Mouse (Mus musculus) retina, embryonic 14.5 days (tissue): ENCODE results near the gene Crocc2.
"Not testable (repeated sequence)": the region's sequence is repeated elsewhere in the genome, so short reads cannot be mapped to it uniquely, and the experiment has no call there.

Source experiments
- DNase-seq: peaks from one replicate; pipeline ENCODE4 v3.0.0-alpha.2; 2015; ENCODE audit warnings: low spot score

The Crocc2 gene

DNA sequence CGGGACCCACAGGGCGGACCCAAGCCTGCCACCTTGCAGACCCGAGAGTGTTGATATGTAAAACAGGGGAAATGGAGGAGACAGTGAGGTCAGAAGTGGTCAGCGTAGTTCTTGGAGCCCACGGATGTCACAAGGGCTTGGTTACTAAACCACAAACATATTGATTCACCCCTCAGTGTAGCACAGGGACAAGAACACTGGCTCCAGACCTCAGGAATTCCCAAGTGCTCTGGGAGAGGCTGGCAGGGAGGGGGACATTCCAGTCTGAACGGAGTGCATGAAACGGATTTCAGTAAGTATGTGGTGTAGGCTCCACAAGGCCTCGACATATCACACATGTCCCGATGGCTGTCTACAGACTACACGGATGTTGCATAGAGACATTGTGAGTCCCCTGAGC is 6.6 kb upstream of the Crocc2 start:
- no peak for DNase-seq

DNA sequence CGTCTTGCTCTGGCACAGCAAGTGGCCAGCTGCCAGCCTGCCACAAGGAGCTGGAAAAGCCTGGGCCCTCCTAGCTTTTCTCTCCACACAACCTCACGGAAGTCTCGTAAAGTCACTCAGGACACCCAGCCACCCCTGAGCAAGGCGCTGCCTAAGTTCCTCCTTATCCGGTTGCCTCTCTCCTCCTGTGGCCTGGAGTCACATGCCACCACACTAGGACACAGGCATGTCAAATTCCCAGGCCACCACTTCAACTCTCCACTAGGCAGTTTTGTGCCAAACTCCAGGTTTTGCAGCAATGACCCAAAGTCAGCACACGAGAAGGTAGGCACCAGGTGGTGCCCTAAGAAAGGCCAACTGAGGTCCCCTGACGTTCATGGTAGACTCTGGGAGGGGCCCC is 5.9 kb upstream of the Crocc2 start:
- no peak for DNase-seq

DNA sequence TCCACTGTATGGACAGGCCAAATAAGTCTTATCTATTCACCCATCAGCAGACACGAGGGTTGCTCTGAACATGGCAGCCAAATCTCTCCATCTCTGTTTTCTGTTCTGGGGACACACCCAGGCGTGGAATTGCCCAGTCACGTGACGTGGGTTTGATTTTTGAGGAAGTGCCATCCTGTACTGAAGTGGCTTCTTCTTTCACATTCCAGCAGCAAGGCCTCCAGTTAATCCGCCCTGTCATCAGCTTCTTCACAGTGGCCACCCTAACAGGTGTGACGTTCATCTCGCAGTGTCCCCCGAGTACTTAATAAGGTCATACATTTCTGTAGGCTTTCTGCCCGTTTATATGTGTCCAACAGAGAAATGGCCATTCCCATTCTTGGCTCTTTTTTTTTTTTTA is 3.1 kb upstream of the Crocc2 start:
- no peak for DNase-seq

DNA sequence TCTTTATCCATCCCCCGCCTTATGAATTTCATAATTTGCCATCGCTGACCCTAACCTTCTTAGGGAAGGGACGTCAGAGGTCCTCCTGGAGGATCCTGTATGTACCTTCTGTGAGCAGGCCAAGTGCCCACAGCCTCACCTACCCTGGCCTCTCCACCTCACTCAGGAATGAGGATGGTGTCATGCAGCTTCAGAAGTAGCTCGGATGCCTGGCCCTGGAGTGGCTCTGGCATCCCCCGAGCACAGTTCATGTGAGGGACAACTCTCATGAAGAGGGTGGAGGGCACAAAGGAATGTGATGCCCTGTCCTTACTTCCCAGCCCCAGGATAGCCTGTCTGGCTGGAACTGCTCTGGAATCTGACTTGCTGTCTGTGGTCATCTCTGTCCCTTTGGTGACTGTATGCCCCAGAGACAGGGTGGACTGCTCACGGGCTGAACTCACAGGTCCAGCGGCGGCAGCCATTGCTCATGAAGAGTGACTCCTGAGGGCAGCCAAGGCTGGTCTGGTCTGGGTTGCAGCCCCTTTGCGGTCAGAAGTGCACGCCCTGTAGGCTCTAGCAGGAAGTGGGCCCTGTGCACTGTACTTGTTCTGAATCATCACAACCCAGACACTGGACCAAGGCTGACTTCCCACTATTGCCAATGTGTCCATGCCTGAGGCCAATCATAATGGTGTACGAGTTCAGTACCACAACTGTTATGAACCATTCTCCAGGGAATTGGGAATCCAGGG is 2.0 kb upstream of the Crocc2 start:
- DNase-seq = no peak

DNA sequence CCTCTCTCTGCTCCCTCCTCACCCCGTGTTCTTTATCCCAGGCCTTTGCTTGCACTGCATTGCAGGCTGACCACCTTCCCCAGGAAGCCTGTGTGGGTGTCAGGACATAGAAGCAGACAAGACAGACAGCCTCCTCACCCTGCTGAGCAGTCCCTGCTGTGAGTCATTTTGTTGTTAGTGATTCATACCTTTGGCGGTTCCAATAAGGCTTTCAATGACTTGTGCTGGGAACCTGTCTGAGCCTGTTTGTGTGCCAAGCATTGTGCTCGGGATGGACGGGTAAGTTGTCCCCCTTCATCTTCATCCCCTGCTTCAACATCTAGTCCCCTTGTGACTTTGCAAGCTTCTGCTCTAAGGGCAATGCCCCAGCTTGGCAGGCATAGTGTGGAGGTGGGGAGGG is 5.1 kb downstream of the Crocc2 start:
- no peak for DNase-seq

DNA sequence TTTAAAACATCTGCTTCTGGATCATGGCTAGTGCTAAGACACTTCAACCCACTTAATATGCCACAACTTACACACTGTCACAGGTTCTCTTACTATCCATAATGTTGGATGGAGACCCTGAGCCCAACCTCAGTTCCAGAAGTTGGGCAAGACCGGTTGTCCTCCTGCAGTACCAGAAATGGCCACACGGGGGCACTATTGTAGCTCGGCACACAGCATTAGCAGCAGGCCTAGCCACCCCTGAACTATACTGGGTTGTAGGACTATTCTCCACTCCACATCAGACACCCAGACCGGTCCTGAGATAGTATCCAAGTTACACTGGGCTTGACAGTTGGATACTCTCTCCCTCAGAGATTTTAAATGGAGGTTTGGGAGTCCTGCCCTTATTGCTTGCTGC is 5.9 kb downstream of the Crocc2 start:
- peak; percentile 97 for DNase-seq

DNA sequence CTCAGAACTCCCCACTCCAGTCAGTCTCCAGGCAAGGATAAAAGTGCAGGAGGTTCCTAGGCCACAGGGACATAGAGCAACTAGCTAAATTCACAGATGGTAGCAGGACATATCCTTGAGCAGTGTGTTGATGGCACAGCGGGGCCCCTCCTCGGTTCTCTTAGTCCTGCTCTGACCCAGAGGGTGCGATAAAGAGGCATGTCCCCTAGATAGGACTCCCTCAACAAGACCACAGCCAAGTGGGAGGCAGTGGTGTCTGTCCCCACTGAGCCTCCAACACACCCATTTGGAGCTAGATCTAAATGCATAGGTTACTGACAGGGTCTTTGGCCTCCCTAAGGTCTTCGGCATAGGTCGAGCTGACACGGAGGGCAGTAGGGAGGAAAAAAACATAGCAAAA is 7.3 kb downstream of the Crocc2 start:
- peak; percentile 30 for DNase-seq

DNA sequence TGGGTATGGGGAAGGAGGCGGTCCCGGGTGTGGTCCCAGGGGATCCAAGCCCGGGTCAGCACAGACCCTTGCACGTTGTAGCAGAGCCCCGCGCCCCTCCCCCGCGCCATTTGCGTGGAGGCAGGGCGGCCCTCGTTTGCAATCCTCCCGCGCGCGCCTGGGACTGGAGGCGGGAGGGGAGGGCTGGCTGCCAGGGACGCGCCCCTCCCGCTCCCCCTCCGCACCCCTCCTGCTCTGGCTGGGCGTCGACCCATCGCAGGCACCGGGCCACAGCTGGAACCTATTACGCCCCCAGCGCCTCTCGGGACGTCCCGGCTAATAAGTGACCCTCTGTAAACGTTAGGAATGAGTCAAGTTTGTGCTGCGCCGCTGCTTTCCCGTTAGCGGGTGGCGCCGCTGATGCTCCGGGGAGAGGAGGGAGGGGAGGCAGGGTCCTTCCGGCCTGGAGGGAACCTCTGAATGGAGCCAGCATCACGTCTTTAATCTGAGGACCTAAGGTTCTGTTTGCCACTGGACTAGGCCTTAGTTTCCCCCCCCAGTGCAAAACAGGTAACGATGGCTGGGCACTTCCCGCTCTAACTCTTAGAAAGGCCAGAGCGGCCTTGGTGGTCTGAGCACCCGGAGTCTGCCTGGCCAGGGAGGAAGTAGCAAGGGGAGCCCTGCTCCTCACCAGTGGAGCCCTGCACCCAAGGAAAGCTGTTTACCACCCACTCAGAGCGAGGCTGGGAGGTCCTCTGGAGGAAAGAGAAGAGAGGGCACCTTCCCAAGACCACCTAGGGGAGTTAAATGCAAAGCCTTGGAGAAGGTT is 8.2 kb downstream of the Crocc2 start:
- DNase-seq = peak; percentile 71

DNA sequence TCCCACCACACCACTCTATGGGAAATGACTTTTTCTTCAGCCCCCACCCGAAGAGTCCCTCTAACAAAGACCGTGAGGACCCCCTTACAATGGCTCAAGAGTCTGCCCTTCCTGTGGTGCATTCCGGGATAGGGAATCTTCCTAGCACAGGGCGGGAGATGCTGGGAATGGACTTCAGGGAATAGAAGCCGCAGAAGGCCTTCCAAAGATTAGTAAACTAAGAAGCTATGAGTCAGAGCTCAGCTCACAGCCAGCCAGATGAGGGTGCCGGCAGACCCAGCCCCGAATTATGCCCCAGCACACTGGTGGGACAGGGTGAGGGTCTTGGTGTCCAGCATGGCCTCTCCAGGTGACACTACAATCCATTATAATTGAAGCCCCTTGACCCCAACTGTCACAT is 13.8 kb downstream of the Crocc2 start:
- no peak for DNase-seq

DNA sequence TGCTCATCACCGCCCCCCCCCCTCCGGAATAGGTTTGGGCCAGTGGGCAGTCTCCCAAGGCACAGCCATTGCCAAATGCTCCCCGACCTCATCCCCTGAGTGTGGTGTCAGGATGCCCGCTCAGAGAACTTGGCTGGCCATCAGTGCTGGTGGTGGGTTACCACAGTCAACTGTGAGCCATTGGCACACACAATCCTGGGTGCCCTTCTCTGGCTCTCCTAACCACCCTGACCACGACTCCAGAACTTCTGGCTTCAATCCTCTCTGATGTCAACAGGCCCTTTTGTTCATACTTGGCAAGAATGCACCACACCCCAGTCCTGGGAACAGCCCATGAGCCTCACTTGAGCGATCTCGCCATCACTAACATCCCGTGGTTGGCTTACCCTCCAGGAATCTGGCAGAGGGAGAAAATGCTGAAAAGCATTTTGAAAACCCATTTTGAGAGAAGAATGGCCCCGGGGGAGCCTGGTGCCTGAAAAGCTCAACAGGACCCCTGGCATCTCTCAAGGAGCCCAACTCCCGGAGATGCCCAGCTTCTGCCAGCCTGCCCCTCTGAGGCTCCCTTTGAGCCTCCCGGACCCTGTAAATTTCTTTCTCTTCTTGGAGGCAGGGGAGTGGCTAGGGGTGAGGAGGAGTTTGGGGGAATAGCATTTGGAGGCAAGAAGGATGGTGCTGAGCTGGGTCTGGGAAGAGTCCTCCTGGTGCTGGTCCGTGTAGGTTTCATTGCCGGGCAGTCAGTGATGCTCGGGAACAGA is 15.7 kb downstream of the Crocc2 start:
- DNase-seq = no peak

DNA sequence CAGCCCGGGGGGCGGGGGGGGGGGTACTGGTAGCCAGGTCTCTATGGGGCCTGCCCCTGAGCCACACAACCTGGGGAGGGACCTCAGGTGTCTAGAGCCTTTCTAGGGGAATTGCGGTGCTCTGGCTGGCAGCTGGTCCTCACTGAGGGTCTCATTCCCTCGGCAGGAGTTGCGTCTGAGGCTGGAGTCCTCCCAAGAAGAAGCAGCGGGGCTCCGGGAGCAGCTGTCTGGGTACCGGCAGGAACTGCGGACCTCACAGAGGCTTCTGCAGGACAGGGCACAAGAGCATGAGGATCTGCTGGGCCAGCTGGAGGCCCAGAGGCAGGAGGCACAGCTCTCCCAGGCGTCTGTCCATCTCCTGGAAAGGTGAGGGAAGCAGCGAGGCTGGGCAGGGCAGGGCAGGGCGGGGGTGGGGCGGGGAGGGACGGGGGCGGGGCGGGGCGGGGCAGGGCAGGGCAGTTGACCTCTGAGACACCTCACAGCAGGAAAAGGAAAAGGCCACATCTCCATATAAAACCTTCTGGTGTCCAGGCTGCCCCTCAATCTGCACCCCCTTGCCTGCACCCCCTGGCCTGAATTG is 22.3 kb downstream of the Crocc2 start:
- no peak for DNase-seq

DNA sequence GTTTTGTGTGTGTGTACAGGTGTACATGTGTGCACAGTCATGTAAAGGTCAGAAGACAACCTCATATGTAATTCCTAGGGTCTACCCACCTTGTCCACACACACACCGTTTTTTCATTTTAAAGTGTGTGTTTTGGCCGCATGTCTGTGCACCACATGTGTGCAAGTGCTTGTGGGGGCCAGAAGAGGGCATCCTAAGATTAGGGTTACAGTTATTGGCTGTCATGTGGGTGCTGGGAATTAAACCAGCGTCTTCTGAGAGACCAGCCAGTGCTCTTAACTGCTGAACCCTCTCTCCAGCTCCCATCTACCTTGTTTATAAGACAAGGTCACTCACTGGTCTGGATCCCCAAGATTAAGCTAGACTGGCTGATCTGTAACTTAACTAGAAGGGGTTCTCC is 26.4 kb downstream of the Crocc2 start:
- DNase-seq = no peak

DNA sequence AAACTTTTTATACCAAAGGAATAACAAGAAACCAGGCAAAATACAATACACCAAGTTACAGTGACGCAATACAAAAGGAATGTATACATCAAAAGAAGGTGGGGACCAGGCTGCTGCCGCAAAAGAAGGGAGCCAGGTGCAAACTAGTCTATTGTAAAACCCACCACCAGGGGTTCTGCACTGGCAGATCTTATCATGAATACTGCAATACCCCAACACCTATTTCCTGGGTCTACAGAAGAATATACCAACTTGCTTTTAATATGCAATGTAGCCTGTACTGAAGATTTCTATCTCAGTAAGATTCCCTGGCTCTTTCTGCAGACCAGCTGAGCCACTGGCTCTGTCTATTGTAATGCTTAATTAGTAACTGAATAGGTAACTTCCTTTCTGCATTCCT is 28.9 kb downstream of the Crocc2 start:
- DNase-seq = not testable (repeated sequence)

DNA sequence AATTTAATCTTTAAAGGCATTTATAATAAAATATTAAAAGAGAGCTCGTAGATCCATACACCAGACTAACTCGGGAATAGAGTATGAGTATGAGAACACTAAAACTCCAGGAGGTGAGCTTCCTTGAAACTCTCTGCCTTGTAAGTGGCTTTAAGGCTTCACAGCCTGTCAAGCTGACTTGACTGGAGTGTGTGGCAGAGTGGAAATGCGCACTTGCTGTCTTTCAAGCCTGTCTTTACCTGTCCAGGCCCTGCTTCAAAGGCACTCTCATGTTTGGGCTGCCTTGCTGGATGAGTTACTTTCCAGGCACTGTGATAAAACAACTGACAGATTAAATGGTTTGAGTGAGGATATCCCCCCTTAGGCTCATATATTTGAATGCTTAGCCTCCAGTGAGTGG is 29.4 kb downstream of the Crocc2 start:
- no peak for DNase-seq

DNA sequence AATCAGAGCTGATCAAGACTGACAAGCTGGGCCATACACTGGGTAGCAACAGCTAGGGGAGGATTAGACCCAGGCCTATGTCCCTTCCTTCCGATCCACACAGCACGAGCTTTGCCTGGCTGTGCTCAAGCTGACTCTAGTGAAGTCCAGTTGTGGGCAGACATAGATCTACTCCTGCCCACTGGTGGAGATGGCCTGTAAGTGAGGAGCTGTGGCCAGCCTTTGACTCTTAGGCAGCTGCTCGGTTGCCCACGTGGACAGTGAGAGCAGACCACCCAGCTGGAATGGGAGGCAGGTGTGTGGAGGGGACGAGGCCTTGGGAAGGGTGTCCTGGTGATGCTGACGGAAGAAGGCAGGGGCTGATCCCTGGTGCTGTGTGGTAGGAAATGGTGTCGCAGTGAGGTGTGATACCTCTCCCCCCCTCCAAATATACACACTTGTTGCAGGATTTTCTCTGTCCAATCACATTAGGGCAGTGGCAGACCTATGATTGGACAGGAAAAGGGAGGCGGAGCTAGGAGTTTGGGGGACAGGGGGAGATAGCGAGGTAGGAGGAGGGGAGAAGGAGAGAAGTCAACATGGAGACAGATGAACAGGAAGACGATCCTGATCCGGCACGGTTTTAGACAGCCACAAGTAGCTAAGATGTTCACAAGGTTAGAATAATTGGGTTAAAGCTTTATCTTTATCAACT is 37.9 kb downstream of the Crocc2 start:
- peak; percentile 53 for DNase-seq

DNA sequence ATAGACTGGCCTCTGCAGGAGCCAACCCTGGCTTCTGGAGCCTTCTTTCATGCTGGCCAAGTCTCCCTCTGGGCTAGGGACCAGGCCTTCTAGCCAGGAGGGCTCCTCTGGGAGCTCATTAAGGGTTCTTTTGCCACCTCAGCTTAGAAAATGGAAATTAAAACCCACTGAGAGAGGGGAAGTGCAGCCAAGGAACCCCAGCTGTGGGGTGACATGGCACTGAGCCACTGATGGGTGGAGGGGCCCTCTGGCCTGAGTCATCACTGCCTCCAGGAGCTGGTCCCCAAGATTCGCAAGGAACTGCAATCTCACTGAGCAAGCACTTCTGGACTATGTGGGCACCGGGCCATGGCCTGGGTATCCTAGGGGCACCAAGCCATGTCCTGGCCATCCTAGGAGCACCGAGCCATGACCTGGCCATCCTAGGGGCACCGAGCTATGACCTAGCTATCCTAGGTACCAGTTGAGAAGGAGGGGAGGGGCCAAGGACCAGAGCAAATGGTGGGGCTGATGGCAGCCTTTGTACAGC is 39.1 kb downstream of the Crocc2 start:
- no peak for DNase-seq

DNA sequence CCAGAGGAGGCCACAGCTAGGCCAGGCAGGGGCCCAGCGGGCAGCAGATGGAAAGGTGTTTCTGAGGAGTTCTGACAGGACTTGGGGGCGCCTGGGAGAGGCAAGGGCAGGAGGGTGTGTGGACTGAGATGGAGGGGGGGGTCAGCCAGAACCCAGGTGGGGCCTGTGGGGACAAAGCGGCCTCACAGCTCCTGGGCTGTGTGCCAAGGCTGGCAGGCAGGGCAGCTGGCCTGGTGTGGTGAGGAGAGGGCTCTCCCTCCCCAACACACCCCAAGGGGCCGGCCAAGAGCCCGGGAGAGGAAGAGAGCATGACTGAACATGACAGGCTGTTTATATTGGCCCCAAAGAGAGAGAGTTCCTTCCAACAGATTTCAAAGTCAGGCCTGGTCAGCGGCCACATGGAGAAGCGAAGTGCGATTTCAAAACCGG is 41.7 kb downstream of the Crocc2 start:
- peak; percentile 51 for DNase-seq

DNA sequence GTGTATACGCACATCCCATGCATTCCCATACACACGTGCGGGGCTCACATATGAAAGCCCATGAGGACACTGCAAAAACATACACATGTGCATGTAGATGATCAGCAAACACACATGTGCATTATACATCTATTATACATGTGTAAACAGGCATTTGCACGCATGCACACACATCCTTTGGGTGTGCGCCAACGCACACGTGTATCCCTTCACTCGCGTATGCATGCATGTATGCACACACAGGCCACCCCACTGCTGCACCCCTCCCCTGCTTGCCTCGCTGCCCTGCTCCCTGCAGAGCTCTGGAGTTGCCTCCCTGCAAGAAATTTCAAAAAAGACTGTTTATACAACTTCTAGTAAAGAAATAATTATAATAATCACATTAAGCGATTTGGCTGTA is 42.5 kb downstream of the Crocc2 start:
- DNase-seq = no peak

DNA sequence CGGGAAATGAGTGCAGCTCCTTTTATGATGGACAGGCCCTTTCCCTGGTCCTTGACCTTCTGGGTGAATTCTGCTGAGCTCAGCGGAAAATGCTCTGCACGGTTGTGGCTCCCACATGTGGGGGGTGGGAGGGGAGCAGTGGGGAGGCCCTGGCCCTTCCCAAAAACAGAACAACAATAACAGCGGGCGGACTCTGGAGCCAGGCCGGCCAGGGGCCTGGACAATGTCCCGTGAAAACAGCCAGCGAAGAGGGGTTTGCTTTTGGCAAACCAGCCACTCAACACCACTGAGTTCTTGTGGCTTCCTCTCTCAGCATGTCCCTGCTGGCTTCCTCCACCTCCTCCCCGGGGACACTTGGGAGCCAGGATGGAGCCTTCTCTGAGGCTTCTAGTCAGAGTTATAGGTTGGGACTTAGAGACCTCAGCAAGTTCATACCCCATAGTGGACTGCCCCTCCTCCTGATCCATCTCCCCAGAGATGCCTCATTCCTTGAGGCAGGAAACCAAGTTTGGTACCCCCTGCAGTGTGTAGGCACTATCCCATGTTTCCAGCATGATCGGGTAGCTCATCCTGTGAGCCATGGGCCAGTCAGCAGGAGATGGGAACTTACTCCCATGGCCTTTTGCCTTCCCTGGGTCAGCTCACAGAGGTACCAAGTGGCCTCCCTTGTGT is 43.2 kb downstream of the Crocc2 start:
- DNase-seq = peak; percentile 19

DNA sequence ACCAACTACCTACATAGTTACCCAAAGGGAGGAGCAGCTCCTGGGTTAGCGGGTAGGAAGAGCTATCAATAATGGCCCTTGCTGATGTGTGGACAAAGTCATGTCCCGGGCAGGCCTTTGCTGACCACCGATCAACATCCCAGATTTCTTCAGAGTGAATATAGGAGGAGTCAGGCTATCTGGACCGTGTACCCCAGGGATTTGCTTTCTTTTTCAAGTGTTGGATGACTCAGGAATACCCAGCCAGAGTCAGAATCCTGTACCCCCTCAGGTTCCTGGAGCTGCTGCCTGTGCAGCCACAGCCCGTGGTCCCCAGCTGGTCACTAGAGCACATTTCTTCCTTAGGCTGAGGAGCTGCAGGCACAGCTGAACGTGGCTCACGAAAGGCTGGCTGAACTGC is 43.9 kb downstream of the Crocc2 start:
- no peak for DNase-seq

DNA sequence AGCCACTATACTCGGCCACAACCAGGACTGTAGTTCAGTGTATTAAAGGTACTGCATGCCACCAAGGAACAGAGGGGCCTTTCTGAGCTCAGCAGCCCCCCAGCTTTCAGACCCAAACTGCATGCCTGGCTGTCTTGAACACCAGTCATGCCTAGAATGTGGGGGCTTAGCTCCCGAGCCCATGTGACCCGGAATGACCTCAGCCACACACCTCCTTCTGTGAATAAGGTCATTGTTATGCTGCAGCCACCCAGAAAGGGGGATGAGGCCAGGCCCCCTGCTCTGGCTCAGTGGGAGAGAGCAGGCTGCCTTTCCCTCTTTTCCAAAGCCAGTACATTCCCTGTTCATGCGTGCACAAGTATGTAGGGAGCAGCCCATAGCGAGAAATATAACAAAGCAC is 46.1 kb downstream of the Crocc2 start:
- DNase-seq = peak; percentile 58
